Mouse (Mus musculus) cerebral cortex, adult 2 months (tissue): ENCODE measurements around the gene Col18a1.

Experiments used
- WGBS: fragments of 180-500 bp; shearing (Covaris S2); methylation state at CpG from one replicate; pipeline ENCODE4 v1.1.7; 2018; 5-methylcytosine and 5-hydroxymethylcytosine counted together

Col18a1 gene

DNA sequence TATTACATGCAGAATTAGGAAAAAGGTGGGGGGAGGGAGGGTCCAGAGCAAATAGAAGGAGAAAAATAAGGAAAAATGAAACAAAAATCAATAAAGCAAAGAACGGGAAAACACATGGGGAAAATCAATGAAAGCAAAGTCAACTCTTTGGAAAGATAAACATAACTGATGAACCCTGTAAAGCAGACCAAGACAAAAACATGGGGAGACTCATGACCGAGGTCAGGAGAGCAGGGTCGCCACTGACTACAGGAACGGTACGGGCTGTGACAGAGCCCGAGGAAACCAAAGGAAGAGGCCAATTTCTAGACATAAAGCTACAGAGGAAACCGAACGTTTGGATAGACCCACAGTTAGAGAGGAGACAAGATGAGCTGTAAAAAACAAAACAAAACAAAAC, 62.7 kb downstream of the Col18a1 start:
- 68% methylated on average over 8 of the region's 8 CpGs for WGBS

DNA sequence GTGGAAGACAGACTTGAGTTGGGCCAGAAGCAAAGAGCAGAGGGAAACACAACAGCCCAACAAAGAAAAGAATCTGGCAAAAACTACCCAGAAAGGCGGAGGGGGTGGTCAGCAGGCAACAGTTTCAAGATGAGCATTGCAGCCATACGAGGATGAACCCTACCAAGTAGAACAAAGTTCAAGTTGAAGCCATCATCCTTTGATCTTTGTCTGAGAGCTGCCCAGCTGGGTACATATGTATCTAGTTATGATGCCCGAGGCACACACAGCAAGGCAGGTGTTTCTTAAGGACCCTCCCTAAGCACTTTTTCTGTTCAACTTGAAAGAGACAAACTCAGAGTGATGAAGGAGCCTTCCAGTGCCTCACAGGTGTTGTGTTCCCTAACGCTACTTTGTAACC, 66.6 kb downstream of the Col18a1 start:
- whole genome bisulfite sequencing = 91% methylated on average over 4 of the region's 4 CpGs

DNA sequence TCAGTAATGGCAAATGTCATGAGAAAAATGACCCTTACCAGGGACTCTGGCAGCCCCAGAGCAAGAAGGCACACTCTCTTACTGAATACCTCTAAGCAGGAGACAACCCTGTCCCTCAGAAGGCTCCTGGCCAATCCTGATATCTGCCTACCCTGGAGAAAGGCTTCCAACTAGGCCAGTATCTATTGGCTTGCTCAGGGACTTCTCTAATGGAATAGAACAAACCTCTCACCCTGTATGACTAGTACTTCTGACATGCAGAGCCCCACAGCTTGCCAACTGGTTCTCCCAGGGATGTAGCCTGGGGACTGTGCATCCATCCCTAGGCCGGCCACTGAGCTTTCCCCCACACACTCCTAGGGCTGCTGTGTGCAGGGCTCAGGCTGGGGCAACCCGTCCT, 67.7 kb downstream of the Col18a1 start:
- 95% methylated on average over 2 of the region's 2 CpGs for WGBS

DNA sequence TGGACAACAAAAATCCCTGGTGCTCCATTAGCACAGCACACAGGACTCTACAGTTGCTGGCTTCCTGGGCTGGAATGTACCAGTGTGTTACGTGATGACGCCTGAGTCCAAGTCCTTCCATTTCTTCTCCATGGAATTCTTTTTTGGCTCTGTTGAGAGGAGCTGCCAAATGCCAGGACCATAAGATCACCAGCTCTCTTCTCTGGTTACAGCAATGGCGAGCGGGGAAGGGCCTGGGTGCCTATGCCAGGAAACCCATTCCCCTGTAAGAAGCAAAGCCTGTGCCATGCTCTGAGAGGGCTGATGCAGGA, 68.5 kb downstream of the Col18a1 start:
- 72% methylated on average over 4 of the region's 4 CpGs for WGBS

DNA sequence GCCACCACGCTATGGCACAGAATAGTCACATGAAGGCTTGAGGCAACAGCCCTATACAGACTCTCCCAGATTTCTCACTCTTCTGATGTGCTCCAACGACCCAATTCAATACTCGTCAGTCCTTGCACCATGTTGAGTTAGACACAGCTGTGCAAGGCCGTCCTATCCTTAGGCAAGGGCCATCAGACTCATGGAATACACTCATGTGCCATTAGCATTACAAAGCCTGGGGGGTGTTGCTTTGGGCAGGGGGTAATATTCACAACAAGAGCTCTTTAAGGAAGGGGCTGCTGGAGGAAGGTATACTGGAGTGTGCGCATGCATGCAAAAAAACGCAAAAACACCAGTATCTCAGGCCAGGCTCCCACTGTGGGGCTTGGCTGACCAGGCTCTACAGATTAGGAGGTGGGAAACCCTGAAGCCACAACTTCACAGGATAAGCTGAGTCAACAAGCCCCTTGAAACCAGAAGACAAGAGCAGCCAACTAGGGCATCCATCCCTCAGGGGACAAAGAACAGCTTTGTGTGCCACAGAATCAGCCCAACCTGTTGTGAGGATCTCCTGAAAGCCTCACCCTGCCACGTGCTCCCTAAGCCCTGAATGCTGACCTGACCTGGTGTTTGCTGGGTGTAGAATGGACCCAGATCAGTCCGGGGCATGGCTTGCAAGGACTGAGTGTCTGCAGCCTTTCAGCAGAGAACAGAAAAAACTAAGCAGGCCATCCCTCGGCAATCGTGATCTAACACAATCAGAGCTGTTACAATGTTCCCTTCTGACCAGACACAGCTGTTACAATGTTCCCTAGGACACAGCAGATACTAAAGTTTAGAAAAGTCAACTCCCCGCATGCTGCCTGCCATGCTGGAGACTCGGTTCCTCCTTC, 69.1 kb downstream of the Col18a1 start:
- 73% methylated on average over 12 of the region's 12 CpGs for WGBS

DNA sequence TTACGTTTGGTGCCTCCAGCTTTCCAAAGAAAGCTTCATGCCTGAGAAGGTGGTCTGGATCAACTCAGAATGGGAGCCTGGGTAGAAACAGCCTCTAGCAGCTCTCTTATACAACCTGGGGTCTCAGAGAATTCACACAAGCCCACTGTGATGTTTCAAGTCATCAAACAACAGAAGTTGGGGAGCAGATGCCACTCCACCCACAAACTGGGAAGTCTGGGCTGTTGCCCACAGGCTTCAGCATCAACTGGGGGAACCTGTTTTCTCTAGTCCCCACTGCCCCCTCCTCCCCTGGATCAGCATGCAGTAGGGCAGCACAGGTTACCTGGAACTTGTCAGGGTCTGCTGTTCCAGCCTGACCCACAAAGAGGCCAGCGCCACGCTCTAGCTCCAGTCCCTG, 70.7 kb downstream of the Col18a1 start:
- 85% methylated on average over 3 of the region's 3 CpGs for WGBS

DNA sequence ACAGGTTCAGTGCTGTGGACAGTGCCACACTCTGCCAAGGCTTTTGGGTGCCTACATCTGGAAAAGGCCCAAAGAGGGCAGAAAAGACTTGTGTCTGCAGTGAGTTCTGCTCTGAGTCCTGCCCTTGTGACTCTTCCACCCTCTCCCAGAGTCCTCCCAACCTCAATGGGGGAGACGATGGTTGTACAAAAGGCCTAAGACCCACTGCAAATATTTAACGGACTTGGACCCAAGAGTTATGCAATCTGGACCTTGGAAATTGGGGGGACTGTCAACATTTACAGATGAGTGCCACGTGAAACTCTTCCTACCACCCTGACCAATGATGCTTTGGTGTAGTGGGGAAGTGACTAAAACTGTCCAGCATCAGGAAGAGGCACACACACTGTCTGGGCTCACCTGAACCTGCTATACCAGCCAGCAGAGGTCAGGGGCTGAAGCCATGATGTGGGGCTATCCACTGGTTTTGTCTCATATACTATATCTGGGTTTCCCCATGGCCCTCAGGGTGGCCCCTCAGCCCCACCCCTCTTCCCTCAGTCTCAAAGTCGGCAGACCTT, 74.7 kb downstream of the Col18a1 start:
- WGBS = 86% methylated on average over 4 of the region's 4 CpGs

DNA sequence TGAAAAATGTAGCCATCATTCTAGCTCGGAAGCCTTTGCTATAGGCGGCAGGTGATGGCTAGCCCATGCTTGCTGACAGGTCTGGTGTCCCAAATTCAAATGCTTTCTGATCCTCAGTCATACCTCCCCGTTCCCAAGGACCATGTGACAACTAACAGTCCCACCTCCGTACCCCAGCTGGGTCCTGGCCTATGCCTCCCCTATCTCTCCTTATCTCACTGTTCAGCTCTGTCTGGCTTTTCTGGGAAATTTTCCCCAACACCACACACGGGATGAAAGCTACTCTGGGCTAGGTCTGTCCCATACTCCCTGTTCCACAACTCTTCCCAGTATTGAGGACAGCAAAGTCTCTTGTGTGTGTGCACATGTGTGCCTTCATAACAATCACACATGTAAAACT, 76.3 kb downstream of the Col18a1 start:
- 91% methylated on average over 5 of the region's 5 CpGs for WGBS

DNA sequence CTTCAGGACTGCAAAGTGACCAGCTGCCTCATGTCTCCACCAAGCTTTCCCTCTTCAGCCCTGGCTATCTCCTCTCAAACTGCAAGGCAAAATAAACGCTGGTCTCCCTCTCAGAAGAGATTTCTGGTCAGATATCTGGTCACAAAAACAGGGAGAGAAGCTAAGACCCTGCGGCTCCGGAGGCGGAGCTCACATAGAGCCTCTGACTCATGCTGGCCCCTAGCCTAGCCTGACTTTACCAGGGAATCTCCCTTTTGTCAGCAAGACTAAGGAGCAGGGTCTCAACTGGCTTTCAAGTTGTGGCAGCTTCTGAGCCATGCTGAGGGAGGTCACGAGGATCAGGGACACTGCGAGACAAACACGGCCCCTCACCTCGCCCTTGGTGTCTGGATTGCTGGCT, 77.0 kb downstream of the Col18a1 start:
- WGBS = 73% methylated on average over 8 of the region's 8 CpGs

DNA sequence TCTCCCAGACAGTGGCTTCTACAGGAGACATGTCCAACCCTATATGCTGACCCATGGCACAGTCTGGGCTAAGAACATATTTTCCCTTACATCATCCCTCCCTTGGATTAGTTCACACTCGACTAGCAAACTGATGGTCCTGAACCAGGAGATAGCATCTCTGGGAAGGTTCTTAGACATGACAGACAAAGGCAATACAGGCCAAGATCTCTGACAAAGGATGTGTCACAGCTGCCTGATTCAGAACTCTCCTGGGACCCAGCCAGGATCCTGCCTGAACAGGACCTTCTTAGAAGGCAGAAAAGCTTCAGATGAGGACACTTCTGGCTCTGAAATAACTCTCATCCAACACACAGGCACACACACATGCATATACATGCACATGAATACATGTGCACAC, 81.8 kb downstream of the Col18a1 start:
- WGBS = 83% methylated on average over 1 of the region's 1 CpGs

DNA sequence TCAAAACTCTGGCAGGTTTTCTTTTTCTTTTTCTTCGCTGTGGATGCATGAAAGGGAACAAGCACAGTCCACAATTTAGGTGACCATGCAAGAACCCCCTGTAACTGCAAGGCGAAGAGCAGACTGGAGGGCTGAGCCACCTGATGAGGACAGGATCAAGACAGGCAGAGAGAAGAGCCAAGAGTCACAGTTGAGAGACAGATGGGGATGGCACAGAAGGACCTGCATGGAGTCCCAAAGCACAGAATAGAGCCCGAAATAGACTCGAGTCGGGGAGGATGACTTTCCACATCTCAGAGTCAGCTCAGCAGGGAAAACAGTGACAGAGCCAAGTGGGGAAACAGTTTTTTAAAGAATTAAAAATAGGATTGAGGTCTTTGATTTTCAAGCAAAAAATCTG, 83.4 kb downstream of the Col18a1 start:
- WGBS = 34% methylated on average over 5 of the region's 5 CpGs

DNA sequence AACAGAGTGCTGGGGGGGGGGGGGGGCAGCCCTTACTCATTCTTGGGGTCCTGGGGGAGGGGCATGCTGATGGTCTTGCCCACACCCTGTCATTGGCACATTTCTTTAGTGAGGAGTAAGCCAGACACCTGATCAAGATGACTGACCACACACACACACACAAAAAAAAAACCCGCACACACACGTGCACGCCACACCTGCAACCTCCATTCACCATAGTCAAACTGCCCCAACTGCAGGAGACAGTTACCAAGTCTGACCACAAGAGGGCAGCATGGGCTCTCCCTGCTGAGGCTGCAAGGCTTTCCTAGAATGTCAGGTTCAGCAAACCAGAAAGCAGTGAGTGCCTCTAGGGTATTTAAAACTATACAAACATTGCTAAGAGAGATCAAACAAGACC, 83.9 kb downstream of the Col18a1 start:
- 7% methylated on average over 3 of the region's 3 CpGs for WGBS

DNA sequence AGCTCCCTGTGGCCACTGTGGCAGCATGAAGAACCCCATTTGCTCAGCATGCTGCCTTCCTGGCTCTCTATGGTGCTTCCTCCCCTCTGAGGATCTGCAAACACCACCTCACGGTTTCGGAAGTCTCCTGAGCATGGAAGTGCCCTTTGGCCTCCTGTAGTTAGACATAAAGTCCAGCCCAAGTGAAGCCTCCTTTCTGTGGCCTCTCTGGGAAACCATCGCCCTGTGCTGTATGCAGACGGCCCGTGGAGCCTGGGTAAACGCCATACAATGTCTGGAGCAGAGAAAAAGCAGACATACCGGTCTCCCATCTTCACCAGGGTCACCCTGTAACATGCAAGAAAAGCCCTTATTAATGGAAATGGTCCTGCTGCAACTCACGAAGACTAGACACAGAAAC, 87.4 kb downstream of the Col18a1 start:
- 84% methylated on average over 8 of the region's 8 CpGs for WGBS

DNA sequence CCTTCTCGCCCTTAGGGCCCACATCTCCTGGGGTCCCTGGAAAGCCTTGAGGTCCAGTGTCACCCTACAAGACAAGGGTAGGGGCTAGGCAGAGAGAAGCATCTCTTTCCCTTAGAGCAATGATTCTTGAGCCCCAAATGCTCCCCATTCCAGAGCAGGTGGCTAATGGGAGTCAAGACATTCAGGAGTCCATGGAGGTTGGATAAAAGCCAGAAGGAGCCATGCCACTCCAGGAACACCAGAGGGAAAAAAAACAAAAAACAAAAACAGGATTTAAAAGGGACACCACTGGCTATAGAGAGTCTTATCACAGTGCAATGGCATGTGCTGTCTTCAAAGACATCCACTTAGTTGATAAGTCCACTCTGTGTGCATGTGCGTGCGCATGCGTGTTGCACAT, 87.9 kb downstream of the Col18a1 start:
- WGBS = 90% methylated on average over 4 of the region's 4 CpGs

DNA sequence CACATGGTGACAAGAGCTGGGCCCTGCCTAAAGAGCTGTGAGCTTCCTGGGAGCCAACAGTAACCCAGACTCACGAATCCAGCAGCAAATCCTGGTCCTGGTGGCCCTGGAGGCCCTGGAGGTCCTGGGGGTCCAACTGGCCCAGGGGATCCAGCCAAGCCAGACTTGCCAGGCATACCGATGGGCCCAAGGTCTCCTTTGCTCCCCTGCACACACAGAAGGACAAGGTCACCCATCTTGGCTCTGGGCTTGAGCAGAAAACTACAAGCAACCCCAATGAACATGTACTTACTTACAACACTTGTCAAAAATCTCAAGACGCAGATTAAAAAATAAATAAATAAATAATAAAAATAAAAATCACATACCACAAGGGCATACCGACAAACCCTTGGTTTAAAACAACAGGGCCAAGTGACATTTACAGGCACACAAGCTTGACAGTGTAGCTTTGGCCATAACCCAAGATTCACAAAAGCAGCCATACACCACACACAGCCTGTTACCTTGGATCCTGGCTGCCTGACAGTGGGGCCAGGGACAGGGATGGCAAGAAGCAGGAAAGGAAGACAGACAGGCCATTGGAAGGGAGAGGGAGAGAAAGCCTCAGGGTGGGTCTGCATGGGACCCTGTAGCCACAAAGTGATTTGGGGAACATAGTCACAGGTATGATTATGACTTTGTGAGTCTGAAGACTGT, 91.9 kb downstream of the Col18a1 start:
- WGBS = 83% methylated on average over 4 of the region's 4 CpGs

DNA sequence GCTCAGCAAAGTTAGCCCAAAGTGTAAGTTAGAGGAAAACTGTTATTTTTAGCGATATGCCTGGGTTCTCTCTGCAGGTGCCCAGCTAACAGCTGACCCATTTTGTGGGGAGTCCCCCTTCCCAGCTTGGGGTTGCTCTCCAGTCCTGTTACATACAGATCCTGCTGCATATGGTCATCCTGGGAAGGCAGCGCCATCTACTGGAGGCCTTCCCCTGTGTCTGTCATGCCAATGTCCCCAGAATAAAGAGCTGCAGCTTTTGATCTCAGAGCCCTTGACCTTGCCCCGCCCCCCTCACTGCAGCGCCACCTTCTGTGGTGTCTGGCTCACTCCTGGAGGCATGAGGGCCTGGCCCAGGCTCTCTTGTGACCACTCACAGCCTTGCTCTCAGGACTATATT, 96.3 kb downstream of the Col18a1 start:
- 61% methylated on average over 4 of the region's 4 CpGs for WGBS

DNA sequence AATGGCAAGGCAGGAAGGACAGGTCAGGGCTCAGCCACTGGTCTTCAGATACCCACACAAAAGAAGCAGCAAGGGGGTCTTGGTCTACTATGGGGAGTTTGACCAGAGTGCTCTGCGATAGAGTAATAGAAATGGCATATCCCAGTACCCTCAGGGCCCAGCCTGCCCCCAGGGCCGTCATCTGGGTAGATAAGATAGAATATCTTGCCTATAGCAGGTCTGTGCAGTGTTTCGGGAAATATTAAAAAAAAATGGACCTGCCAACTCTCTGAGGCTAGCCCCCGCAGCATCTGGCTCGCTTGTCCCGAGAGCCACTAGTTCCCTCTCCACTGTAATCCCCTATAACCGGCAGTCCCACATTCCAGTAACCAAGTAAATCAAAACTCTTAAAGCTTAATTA, 97.9 kb downstream of the Col18a1 start:
- 92% methylated on average over 7 of the region's 7 CpGs for WGBS

DNA sequence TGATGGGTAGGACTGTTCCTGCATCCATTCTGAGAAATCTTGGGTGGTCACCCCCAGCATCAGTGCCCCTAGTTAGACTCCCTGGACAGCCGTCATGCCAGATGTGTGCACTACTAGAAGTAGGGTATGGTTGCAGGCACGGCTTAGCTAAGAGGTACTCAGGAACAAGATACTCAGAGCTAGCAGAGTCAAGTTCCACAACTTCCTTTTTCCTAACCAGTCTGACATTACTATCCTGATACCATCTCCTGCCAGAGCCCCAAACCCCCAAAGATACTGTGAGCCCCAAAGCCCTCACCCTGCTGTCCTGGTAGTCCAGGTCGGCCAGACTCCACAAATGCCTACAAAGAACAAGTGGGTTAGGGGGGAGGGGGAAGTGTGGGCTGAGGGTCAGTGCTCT, 102.1 kb downstream of the Col18a1 start:
- WGBS = 97% methylated on average over 3 of the region's 3 CpGs

DNA sequence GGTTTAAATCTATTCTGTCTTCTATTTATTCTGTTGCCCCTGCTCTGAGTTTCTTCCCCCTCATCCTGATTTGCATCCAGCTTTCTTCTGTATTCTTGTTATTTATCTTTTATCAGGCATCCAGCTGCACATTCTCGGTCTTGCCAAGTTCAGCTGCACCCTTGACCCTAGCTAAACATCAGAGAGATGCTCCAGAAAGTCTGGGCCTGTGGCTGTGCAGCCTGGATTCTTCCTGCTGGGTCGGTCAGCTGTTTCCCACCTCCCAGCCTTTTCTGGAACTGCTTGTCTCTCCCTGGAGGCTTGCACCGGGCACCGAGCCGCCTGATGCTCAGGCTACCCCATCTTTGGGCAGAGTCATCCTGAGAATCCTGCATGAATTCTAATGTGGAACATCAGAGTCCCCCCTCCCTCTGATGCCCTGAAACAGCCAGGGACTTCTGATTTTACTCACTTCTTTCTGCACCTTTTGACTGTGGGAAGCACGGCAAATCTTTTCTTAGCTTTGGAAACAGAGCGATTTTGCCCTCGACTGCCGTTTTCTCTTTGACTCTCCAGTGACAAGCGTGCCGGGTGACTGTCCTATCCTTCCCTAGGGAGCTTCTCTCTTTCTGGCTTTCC, 103.8 kb downstream of the Col18a1 start:
- WGBS = 54% methylated on average over 11 of the region's 11 CpGs

DNA sequence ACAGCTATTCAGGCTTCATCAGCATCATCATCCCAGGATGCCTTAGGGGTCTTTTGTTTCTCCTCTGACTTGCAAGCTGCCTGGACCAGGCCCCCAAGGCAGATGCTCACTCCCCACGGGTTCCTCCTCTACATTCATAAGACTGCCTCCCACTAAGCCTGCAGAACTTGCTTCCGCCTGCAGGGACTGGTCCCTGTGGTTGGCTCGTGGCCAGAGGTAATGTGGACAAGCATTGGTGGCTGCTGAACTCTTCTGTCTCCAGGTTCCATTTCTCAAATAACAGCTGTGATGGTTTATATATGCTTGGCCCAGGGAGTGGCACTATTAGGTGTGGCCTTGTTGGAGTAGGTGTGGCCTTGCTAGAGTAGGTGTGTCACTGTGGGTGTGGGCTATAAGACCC, 104.9 kb downstream of the Col18a1 start:
- 56% methylated on average over 3 of the region's 3 CpGs for WGBS

DNA sequence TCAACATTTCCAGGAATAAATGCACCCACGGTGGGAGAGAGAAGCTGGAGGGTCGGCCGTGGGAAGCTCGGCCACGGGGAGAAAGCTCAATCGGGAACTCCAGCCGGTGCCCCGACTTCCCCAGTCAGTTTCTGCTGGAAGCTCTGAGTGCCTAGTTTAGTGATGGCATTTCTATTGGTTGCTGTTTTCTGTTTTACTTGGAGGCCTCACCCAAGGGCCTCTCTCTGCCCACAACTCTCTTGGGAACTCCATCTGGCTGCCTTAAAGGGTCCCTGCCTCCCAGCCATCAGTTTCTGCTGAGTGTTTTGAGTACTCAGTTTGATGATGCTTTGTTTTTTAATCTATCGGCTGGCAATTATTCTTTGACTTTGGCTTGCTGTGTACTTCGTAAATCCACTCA, 109.6 kb downstream of the Col18a1 start:
- 73% methylated on average over 10 of the region's 10 CpGs for WGBS

DNA sequence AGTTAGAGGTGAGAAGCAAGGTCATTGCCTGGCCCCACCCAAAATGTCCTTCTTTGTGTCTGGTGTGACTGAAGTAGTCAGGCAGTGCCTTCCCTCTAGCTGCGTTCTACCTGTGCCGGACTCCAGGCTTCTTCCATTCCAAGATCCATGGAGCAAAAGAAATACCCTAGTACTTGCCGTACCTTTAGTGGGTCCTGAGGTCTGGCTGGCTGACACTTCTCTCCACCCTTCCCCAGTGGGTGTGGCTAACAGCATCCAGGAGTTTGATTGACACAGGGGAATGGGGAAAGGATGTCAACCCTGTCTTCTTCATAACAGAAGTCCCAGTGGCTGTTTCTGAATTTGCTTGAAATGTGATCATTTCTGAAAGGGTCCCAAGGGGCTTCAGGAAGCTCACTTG, 117.7 kb downstream of the Col18a1 start:
- 96% methylated on average over 3 of the region's 3 CpGs for WGBS

DNA sequence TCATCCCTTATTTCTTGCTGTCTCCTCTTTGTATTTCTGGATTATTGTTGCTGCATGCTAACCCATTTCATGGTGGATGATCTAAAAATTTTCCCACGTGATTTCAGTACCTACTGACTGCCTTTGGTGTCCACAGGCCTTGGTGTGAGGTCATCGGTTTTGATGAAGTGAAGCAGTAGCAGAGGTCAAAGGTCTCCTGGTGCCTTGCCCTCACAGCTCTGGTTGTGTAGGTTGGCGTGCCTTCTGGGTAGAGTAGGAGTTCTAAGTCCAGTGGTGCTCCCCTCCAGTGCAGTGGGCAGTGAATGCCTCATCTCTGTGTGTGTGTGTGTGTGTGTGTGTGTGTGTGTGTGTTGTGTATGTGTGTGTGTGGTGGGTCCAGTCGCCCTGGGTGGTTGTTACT, 118.2 kb downstream of the Col18a1 start:
- 83% methylated on average over 4 of the region's 4 CpGs for WGBS
